Mouse (Mus musculus): ENCODE measurements at regions not wholly inside any gene's neighbourhood (a gene's known extent, or its start where the extent isn't known, plus 50 kb on each side); places are given as distances from the start of the nearest gene placed in this dataset.

DNA sequence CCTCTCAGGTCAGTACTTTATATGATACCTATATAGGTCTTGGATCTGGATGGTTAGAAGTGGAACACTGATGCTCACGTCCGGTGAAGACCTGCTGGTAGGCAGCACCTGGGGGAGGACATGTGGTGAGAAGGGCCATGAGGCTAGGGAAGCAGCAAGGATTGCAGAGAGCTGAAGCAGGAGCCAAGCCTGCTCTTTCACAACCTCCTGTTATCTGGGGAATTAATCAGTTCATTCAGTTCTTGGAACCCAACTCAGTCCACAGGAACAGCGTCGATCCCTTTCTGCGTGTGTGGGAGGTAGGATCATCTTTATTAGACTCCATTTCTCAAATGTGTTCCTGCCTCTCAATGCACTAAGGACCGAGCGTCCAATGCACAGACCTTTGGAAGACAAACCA is 107.9 kb upstream of the Ofcc1 start:
- TF ChIP-seq POLR2A (IDR thresholded peaks at IDR 0.05; ENCODE audit: insufficient read depth, low read depth, low read length) (no peak), CTCF (IDR thresholded peaks at IDR 0.05) (no peak), EP300 (IDR thresholded peaks at IDR 0.05; ENCODE audit: insufficient read depth, low read depth, low read length) (no peak)
